Mouse (Mus musculus) CH12.LX (cell line): ENCODE measurements around the gene Lat2. TPM values are rescaled to one million over a fixed set of nuclear protein-coding genes. Genes with fewer than 3 reads are reported as not detected.

Source experiments
- DNase-seq: peaks from one replicate; pipeline ENCODE4 v3.0.0-alpha.2; 2013; ENCODE audit errors: extremely low read depth
- H3K27ac ChIP-seq: 2 replicates; pipeline ENCODE4 v1.5.1; 2012; ENCODE audit warnings: low read depth, mild to moderate bottlenecking, control low read depth, moderate library complexity; ENCODE audit not compliant: insufficient read depth
- H3K27me3 ChIP-seq: replicated peaks from 2 replicates; pipeline ENCODE3; 2012; ENCODE audit warnings: inconsistent platforms
- H3K36me3 ChIP-seq, 2 experiments: replicated peaks in 1 of 2; 2 replicates each; pipeline versions ENCODE3 to v1.6.1; 2012; ENCODE audit warnings: inconsistent platforms in 1 of 2, low read length in 1 of 2, mild to moderate bottlenecking in 1 of 2, mixed read lengths in 1 of 2, moderate library complexity in 1 of 2; ENCODE audit not compliant: control insufficient read depth in 1 of 2, insufficient read depth in 1 of 2
- H3K4me1 ChIP-seq, 2 experiments: 2 replicates each; pipeline ENCODE4 v1.6.1; 2012; ENCODE audit warnings: inconsistent platforms in 1 of 2, moderate library complexity in 1 of 2; ENCODE audit not compliant: insufficient read depth in 2 of 2, control insufficient read depth in 1 of 2
- H3K4me2 ChIP-seq: 2 replicates; pipeline ENCODE4 v1.6.1; 2012; ENCODE audit warnings: low read depth, mild to moderate bottlenecking, control low read depth; ENCODE audit not compliant: poor library complexity, insufficient read depth, severe bottlenecking
- H3K4me3 ChIP-seq, 3 experiments: fragments of 150-350 bp in 1 of 3; sonication (generic) in 1 of 3; replicated peaks in 1 of 3; 2 replicates each; pipeline versions ENCODE3 to v1.5.1; 2011 to 2012; ENCODE audit warnings: low read depth in 2 of 3, low read length in 2 of 3, mild to moderate bottlenecking in 2 of 3, moderate library complexity in 2 of 3, control low read depth in 1 of 3, improper control_type of control experiment in 1 of 3, inconsistent platforms in 1 of 3, mixed read lengths in 1 of 3; ENCODE audit not compliant: poor library complexity in 1 of 3
- H3K79me2 ChIP-seq: replicated peaks from 2 replicates; pipeline ENCODE4 v1.6.1; 2012; ENCODE audit warnings: mild to moderate bottlenecking, moderate library complexity; ENCODE audit not compliant: control insufficient read depth, poor library complexity, insufficient read depth, severe bottlenecking; ENCODE audit errors: extremely low read depth
- H3K9ac ChIP-seq: 2 replicates; pipeline ENCODE4 v1.6.1; 2012; ENCODE audit warnings: low read depth, mild to moderate bottlenecking, control low read depth, moderate library complexity; ENCODE audit not compliant: insufficient read depth
- H3K9me3 ChIP-seq: replicated peaks from 2 replicates; pipeline ENCODE3; 2012; ENCODE audit warnings: low read length, inconsistent platforms, mixed read lengths
- BHLHE40 ChIP-seq: IDR thresholded peaks from 2 replicates; pipeline ENCODE4 v1.6.1; 2011; ENCODE audit warnings: mild to moderate bottlenecking, low read depth, low read length, improper control_type of control experiment
- E2F4 ChIP-seq: IDR thresholded peaks from 2 replicates; pipeline ENCODE4 v1.6.1; 2011; ENCODE audit warnings: low read depth, low read length, improper control_type of control experiment; ENCODE audit not compliant: insufficient replicate concordance
- ETS1 ChIP-seq: conservative IDR thresholded peaks from 2 replicates; pipeline ENCODE4 v1.6.1; 2012; ENCODE audit warnings: low read depth, mild to moderate bottlenecking, inconsistent platforms, low read length, improper control_type of control experiment, moderate library complexity
- HCFC1 ChIP-seq: IDR thresholded peaks from 2 replicates; pipeline ENCODE4 v1.6.1; 2012; ENCODE audit warnings: low read depth, mild to moderate bottlenecking, inconsistent platforms, low read length, improper control_type of control experiment
- JUN ChIP-seq: IDR thresholded peaks from 2 replicates; pipeline ENCODE4 v1.6.1; 2011; ENCODE audit warnings: low read depth, mild to moderate bottlenecking, low read length, improper control_type of control experiment, moderate library complexity; ENCODE audit not compliant: insufficient read depth
- KAT2A ChIP-seq: IDR thresholded peaks from 2 replicates; pipeline ENCODE4 v1.6.1; 2012; ENCODE audit warnings: low read length, improper control_type of control experiment, inconsistent platforms; ENCODE audit not compliant: insufficient replicate concordance
- MAFK ChIP-seq: IDR thresholded peaks from 2 replicates; pipeline ENCODE4 v1.6.1; 2011; ENCODE audit warnings: low read length, improper control_type of control experiment; ENCODE audit not compliant: insufficient replicate concordance
- MEF2A ChIP-seq: IDR thresholded peaks from 2 replicates; pipeline ENCODE4 v1.6.1; 2014; ENCODE audit warnings: low read depth, mild to moderate bottlenecking, inconsistent platforms, low read length, improper control_type of control experiment, borderline replicate concordance
- MYC ChIP-seq: IDR thresholded peaks from 2 replicates; pipeline ENCODE4 v1.6.1; 2011; ENCODE audit warnings: low read depth, mild to moderate bottlenecking, improper control_type of control experiment, low read length
- NELFE ChIP-seq: IDR thresholded peaks from 2 replicates; pipeline ENCODE4 v1.6.1; 2011; ENCODE audit warnings: low read depth, low read length, improper control_type of control experiment
- NRF1 ChIP-seq: IDR thresholded peaks from 2 replicates; pipeline ENCODE4 v1.6.1; 2014; ENCODE audit warnings: low read depth, mild to moderate bottlenecking, inconsistent platforms, low read length, improper control_type of control experiment, moderate library complexity
- PAX5 ChIP-seq: IDR thresholded peaks from 2 replicates; pipeline ENCODE4 v1.6.1; 2012; ENCODE audit warnings: low read length, inconsistent platforms, mixed read lengths
- POLR2AphosphoS2 ChIP-seq: IDR thresholded peaks from 2 replicates; pipeline ENCODE4 v1.6.1; 2011; ENCODE audit warnings: low read depth, low read length, improper control_type of control experiment
- RAD21 ChIP-seq: IDR thresholded peaks from 2 replicates; pipeline ENCODE4 v1.6.1; 2011; ENCODE audit warnings: low read depth, mild to moderate bottlenecking, low read length, improper control_type of control experiment, moderate library complexity
- UBTF ChIP-seq: IDR thresholded peaks from 2 replicates; pipeline ENCODE4 v1.6.1; 2012; ENCODE audit warnings: low read depth, mild to moderate bottlenecking, inconsistent platforms, low read length, improper control_type of control experiment, moderate library complexity
- USF2 ChIP-seq: conservative IDR thresholded peaks from 2 replicates; pipeline ENCODE4 v1.6.1; 2011; ENCODE audit warnings: low read depth, low read length, improper control_type of control experiment
- ZKSCAN1 ChIP-seq: IDR thresholded peaks from 2 replicates; pipeline ENCODE4 v1.6.1; 2012; ENCODE audit warnings: low read depth, inconsistent platforms, low read length, improper control_type of control experiment, borderline replicate concordance
- ZNF384 ChIP-seq: IDR thresholded peaks from 2 replicates; pipeline ENCODE4 v1.6.1; 2012; ENCODE audit warnings: low read depth, low read length, improper control_type of control experiment, inconsistent platforms
- dilution Hi-C: fragments of 300-500 bp; cut with MboI; formaldehyde crosslinking; loops from 2 replicates; pipeline ENCODE4 v1.14.3; 2020; ENCODE audit warnings: low sequenced_read_pairs; ENCODE audit not compliant: extremely low pct_unique_long_range_greater_than_20kb, extremely low pct_ligation_motif_present
- in situ Hi-C: fragments of 300-500 bp; cut with MboI; formaldehyde crosslinking; loops from 3 replicates; pipeline ENCODE4 v1.14.3; 2019; ENCODE audit warnings: low sequenced_read_pairs, low pct_ligation_motif_present, low pct_unique_long_range_greater_than_20kb, mixed read lengths
- polyA plus RNA-seq: library from polyadenylated mRNA; unstranded; fragments of >175 nt; gene quantifications from 2 replicates; pipeline ENCODE4 v1.2.1, GENCODE M21; 2012; ENCODE audit warnings: low read depth; ENCODE audit not compliant: insufficient read length
- total RNA-seq, 2 experiments: library from RNA; depleted of rRNA; stranded (reverse); fragments of 300-350 nt in 1 of 2; fragments of >200 nt in 1 of 2; gene quantifications; 2 replicates each; pipeline ENCODE4 v1.2.3; 2012 to 2014

The Lat2 gene
- total and polyA plus RNA-seq, 3 experiments = 89.7 to 121 (median 108) TPM

DNA sequence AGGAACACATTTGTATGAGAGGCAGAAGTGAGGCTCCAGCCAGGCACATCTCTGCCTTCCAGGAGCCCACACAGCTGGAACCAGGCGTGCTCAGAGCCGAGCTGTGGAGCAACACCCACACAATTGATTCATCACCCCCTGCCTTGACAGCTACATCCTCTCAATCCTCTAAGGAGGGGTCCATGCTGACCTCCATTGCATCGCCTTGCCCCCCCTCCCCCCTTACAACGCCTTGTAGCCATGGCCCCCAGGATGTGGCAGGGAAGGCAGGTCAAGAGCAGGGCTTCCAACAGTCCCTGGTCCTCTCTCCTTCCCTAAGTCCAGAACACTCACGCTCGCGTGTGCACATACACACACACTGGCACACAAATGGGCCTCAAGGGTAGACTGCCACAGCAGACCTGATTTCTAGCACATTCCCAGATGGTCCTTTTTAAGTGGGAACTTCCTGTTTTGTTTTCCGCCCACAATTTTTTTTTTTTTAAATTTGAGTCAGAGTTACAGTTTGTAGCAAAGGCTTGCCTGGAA lies 45.8 kb downstream of the Lat2 start:
- Histone ChIP-seq H3K4me3 (no peak overlapping the region), H3K9me3 (peaks cover 3% of the 10 kb centered on the region), H3K79me2 (no peaks in the 10 kb centered on the region), H3K27ac (no peak overlapping the region), H3K36me3 (no peaks in the 10 kb centered on the region), H3K4me2 (no peak overlapping the region), H3K9ac (no peak overlapping the region), H3K4me1 (peaks cover 8 to 74% of the 10 kb centered on the region in 2 experiments), H3K27me3 (no peaks in the 10 kb centered on the region)
- TF ChIP-seq UBTF (no peak), ZNF384 (peak; percentile 52)
- dilution Hi-C loops = no loop called here
- in situ Hi-C loops = no loop called here
- no peak for DNase-seq

DNA sequence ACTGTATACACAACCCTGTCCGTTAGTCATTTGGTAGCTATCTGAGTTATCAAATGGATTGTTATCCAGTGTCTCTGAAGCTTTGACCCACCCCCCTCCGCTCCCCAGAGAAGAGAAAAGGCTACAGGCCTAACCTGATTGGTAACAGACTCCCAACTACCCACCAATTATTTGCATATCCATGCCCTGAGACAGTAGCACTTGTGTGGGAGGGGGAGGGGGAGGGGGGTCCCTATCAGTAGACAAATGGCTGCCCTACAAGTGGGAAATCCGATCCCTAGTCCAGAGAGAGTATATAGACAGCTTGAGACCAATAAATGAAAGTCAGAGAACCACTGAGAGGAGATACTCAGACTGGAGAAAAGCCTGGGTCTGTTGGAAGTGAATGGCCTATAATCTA lies 46.8 kb downstream of the Lat2 start:
- TF ChIP-seq NELFE = no peak
- no peak for TF ChIP-seq USF2
- no peak for TF ChIP-seq BHLHE40
- TF ChIP-seq RAD21 = no peak
- no peak for TF ChIP-seq MYC
- no peak for TF ChIP-seq MAFK
- no peak for TF ChIP-seq MEF2A
- TF ChIP-seq JUN = no peak
- no peak for TF ChIP-seq ETS1
- no peak for TF ChIP-seq KAT2A
- TF ChIP-seq ZKSCAN1 = no peak
- TF ChIP-seq HCFC1 = no peak
- no peak for TF ChIP-seq E2F4
- TF ChIP-seq POLR2AphosphoS2 = no peak
- TF ChIP-seq PAX5 = no peak
- no peak for TF ChIP-seq NRF1
- in situ Hi-C loops = no loop called here
- dilution Hi-C loops = no loop called here
- H3K9me3 ChIP-seq = peaks cover 3% of the 10 kb centered on the region
- H3K27ac ChIP-seq = no peak overlapping the region
- peaks cover 8 to 64% of the 10 kb centered on the region in 2 experiments for H3K4me1 ChIP-seq
- no peak overlapping the region for H3K4me3 ChIP-seq
- no peak overlapping the region for H3K9ac ChIP-seq
- DNase-seq = peak; percentile 24
- no peaks in the 10 kb centered on the region for H3K79me2 ChIP-seq
- no peaks in the 10 kb centered on the region for H3K36me3 ChIP-seq
- H3K4me2 ChIP-seq = no peak overlapping the region
- H3K27me3 ChIP-seq = no peaks in the 10 kb centered on the region
